Mouse (Mus musculus) small intestine, adult 2 months (tissue): ENCODE measurements around the gene Tma7.

Experiments used
- CTCF ChIP-seq: fragments of 200-500 bp; IDR thresholded peaks from 2 replicates; pipeline ENCODE4 v1.5.1; 2012; ENCODE audit warnings: low read depth, mild to moderate bottlenecking, control low read depth, inconsistent platforms, low read length, moderate library complexity, mixed read lengths; ENCODE audit not compliant: insufficient replicate concordance, insufficient read length; ENCODE audit errors: extremely low read depth
- POLR2A ChIP-seq: fragments of 200-500 bp; IDR thresholded peaks from 2 replicates; pipeline ENCODE4 v1.6.1; 2012; ENCODE audit warnings: low read depth, mild to moderate bottlenecking, control low read depth, inconsistent platforms, low read length, moderate library complexity

DNA sequence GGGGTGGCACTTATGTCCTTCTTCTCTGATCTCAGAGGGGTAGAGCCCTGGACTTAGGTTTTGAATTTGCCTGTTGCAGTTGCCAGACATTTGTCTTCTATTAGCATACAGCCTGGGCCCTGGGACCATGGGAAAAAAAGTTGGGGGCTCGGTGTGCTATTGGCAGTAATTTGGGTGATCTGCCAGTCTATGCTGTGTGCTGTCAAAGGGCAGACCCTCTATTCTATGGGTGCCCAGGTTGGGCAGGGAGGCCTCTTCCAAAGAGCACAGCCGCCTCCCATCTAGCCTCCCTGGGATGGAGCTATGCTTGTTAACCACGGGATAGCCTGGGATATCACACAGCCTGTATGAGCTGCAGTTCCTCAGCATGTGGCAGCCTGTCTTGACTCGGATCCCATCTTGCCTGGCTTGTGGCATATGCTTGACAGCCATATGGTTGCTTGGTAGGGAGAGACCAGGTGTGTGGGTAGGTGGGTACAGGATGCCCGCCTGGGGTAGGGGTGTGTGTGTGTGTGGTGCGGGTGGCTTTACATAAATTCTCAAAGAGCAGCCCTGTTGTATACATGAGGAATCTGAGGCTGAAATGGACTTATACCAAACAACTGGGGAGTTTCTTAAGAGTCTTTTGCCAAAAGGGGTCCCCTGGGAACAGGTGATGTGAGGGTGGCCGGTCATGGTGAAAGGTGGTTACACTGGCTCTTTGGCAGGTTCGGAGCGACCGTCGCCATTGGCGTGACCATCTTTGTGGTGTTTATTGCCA is 26.9 kb downstream of the Tma7 start:
- TF ChIP-seq CTCF (no peak), POLR2A (no peak)
